Mouse (Mus musculus): Measurements from ENCODE around the gene Fam131b.

DNA sequence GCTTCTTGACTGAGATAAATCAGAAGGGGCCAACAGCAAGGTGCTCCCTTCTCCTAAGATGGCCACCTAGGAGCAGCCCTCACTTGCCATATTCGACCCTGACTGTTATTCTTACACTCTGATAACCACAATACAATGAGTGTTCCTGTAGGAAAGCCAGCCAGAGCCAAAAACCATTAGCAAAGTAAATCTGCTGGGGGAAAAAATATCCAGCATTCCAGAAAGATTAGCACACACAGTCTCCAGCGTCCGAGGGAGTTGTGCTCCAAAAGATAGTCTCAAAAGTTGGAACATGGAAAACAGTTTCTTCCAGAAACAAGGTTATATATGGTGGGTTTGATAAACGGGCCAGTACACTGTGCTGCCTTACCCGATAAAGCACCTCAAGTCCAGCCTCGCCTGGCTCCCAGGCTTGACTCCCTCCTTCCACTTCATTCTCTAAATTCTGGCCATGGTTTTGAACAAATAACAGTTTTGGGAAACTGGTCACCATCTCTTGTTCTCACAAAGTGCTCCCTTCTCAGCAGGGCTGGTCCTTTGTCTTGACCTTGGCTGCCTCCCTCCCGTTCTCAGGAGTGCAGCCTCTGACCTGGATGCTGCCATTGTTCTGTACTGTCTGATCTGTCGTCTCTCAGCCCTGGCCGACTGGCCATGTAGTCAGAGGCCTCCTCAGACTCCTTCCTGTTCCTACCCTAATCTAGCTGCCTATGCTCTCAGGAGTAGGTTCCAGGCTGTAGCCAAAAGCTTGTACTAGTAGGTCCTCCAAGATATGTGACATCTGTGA lies 35.1 kb upstream of the Fam131b start:
- TF ChIP-seq CTCF (IDR thresholded peaks at IDR 0.05; ENCODE audit: insufficient read depth, low read length) (no peak), POLR2A (IDR thresholded peaks at IDR 0.05; ENCODE audit: borderline replicate concordance, extremely low read depth, low read depth, low read length) (peak; percentile 16; the same call in 1 of the 2 replicates)

Measured in lung, adult 2 months (tissue).